19 mouse cellular contexts compared by ENCODE assay signal in genomic region chr15:38433386-38433785, GRCm38 (mm10).
A peak's percentile ranks its signal among the peaks of the same experiment; 100 is the strongest.
DNase-seq lines count a peak whose midpoint lies in the region; ATAC-seq and TF ChIP-seq lines count a peak whose summit lies in the region.
"Had no signal": no experiment of that assay in that cellular context is flagged by ENCODE, and none has a peak within 500 bp of the region (broad histone marks: within the 10 kb centered on the region; RNA-seq: fewer than 3 reads in every experiment).

No protein-coding gene starts in this region.

- WGBS in heart, embryonic 10.5 days, result 86% methylated on average over 7 of the region's 7 CpGs
- 85% methylated on average over 7 of the region's 7 CpGs for WGBS in heart, embryonic 12.5 days
- 60% methylated on average over 7 of the region's 7 CpGs for WGBS in lung, adult 2 months
- 56% methylated on average over 7 of the region's 7 CpGs for WGBS in stomach, postnatal 0 days

- no peak overlapping the region for H3K4me3 ChIP-seq in heart, embryonic 10.5 days
- H3K4me3 ChIP-seq in heart, embryonic 12.5 days, result no peak overlapping the region
- no peak overlapping the region for H3K4me3 ChIP-seq in lung, adult 2 months (replicated peaks; ENCODE audit: extremely low read depth, low read depth, low read length)
- H3K4me3 ChIP-seq in stomach, postnatal 0 days (ENCODE audit: low read depth, low read length), result no peak overlapping the region
- H3K4me3 ChIP-seq: embryonic facial prominence, embryonic 13.5 days; heart, embryonic 15.5 days; hindbrain, embryonic 13.5 days had no signal

- no peak overlapping the region for H3K27ac ChIP-seq in heart, embryonic 10.5 days
- no peak overlapping the region for H3K27ac ChIP-seq in heart, embryonic 12.5 days (ENCODE audit: poor library complexity, severe bottlenecking)
- no peak overlapping the region for H3K27ac ChIP-seq in stomach, postnatal 0 days (replicated peaks)
- H3K27ac ChIP-seq: embryonic facial prominence, embryonic 13.5 days; heart, embryonic 15.5 days; hindbrain, embryonic 13.5 days; hindbrain, postnatal 0 days had no signal

- H3K4me2 ChIP-seq in heart, embryonic 12.5 days, result no peak overlapping the region
- H3K4me2 ChIP-seq in stomach, postnatal 0 days (replicated peaks; ENCODE audit: low read depth), result no peak overlapping the region
- H3K4me2 ChIP-seq: embryonic facial prominence, embryonic 13.5 days; heart, embryonic 15.5 days; hindbrain, embryonic 13.5 days had no signal

- no peak for ATAC-seq in heart, embryonic 12.5 days (ENCODE audit: insufficient number of reproducible peaks, low FRiP score)
- peak; percentile 20; the same call in 1 of the 2 replicates for ATAC-seq in stomach, postnatal 0 days (ENCODE audit: low FRiP score, low TSS enrichment)
- ATAC-seq: forebrain, postnatal 0 days; hindbrain, postnatal 0 days had no signal

- no peak for TF ChIP-seq POLR2A in lung, adult 2 months (IDR thresholded peaks at IDR 0.05; ENCODE audit: borderline replicate concordance, extremely low read depth, low read depth, low read length)

- peak; percentile 51 for DNase-seq in heart, embryonic 10.5 days (ENCODE audit: low spot score)
- DNase-seq in lung, adult 2 months, result peak; percentile 5
- DNase-seq in lung, postnatal 10 days, result no peak
- peak; percentile 42 for DNase-seq in urinary bladder, postnatal 14 days (ENCODE audit: low spot score)
- no peak for DNase-seq in urinary bladder, postnatal 25 days (ENCODE audit: low spot score)
- no peak for DNase-seq in stomach, postnatal 0 days (ENCODE audit: low spot score)
- DNase-seq in adrenal gland, adult 18-20 months (ENCODE audit: low spot score in 2 of 2), result no peak
- DNase-seq: adrenal gland, postnatal 10 days; cerebellum, adult 11-12 months; cerebellum, adult 9-11 months; cerebellum, postnatal 36 days; forebrain, postnatal 0 days; gastrocnemius, postnatal 14 days; heart, postnatal 14 days had no signal

- no peak overlapping the region for H3K9ac ChIP-seq in heart, embryonic 12.5 days
- H3K9ac ChIP-seq in stomach, postnatal 0 days (ENCODE audit: low read length), result no peak overlapping the region
- H3K9ac ChIP-seq: embryonic facial prominence, embryonic 13.5 days; forebrain, postnatal 0 days; heart, embryonic 15.5 days; hindbrain, embryonic 13.5 days had no signal

- TF ChIP-seq CTCF in lung, adult 2 months (IDR thresholded peaks at IDR 0.05; ENCODE audit: insufficient read depth, low read length), result no peak
- no peak for TF ChIP-seq CTCF in stomach, postnatal 0 days (IDR thresholded peaks at IDR 0.05; ENCODE audit: low read depth)

- H3K27me3 ChIP-seq in heart, embryonic 10.5 days (ENCODE audit: insufficient read depth, poor library complexity, severe bottlenecking), result no peaks in the 10 kb centered on the region
- no peaks in the 10 kb centered on the region for H3K27me3 ChIP-seq in heart, embryonic 12.5 days (replicated peaks)
- no peaks in the 10 kb centered on the region for H3K27me3 ChIP-seq in stomach, postnatal 0 days (ENCODE audit: control insufficient read depth, insufficient read depth, low read length)
- H3K27me3 ChIP-seq: embryonic facial prominence, embryonic 13.5 days; heart, embryonic 15.5 days; hindbrain, embryonic 13.5 days had no signal

- no peaks in the 10 kb centered on the region for H3K4me1 ChIP-seq in heart, embryonic 10.5 days
- no peaks in the 10 kb centered on the region for H3K4me1 ChIP-seq in heart, embryonic 12.5 days (replicated peaks)
- no peaks in the 10 kb centered on the region for H3K4me1 ChIP-seq in lung, adult 2 months (ENCODE audit: control insufficient read depth, insufficient read depth, low read length)
- no peaks in the 10 kb centered on the region for H3K4me1 ChIP-seq in stomach, postnatal 0 days (replicated peaks; ENCODE audit: control insufficient read depth, insufficient read depth)
- H3K4me1 ChIP-seq: embryonic facial prominence, embryonic 13.5 days; hindbrain, embryonic 13.5 days had no signal

- TF ChIP-seq EP300 in stomach, postnatal 0 days (optimal IDR thresholded peaks at IDR 0.05), result no peak

- no peaks in the 10 kb centered on the region; the same call in none of the 2 replicates for H3K9me3 ChIP-seq in heart, embryonic 10.5 days
- peaks cover 18% of the 10 kb centered on the region; the same call in 1 of the 2 replicates for H3K9me3 ChIP-seq in heart, embryonic 12.5 days (replicated peaks)
- H3K9me3 ChIP-seq in stomach, postnatal 0 days (ENCODE audit: control insufficient read depth, low read length), result no peaks in the 10 kb centered on the region

- H3K36me3 ChIP-seq in heart, embryonic 10.5 days, result no peaks in the 10 kb centered on the region; the same call in 1 of the 2 replicates
- H3K36me3 ChIP-seq in heart, embryonic 12.5 days, result no peaks in the 10 kb centered on the region
- H3K36me3 ChIP-seq in stomach, postnatal 0 days (ENCODE audit: control insufficient read depth, insufficient read depth, low read length), result no peaks in the 10 kb centered on the region
- H3K36me3 ChIP-seq: embryonic facial prominence, embryonic 13.5 days; heart, embryonic 15.5 days; hindbrain, embryonic 13.5 days had no signal

Comparison
In these comparisons a context has a peak if more than half of its experiments do, and no peak if none do; other contexts are left out.
1. DNase-seq: peak in heart, embryonic 10.5 days (single experiment), lung, adult 2 months (single experiment) and urinary bladder, postnatal 14 days (single experiment); none in lung, postnatal 10 days (single experiment), urinary bladder, postnatal 25 days (single experiment), stomach, postnatal 0 days (single experiment) and adrenal gland, adult 18-20 months (0 of 2).